8 mouse cellular contexts compared by ENCODE assay signal in genomic region chr9:55148854-55149498, GRCm38 (mm10). TPM values are rescaled to one million over a fixed set of nuclear protein-coding genes. Genes with fewer than 3 reads are reported as not detected.
DNase-seq lines count a peak whose midpoint lies in the region; ATAC-seq and TF ChIP-seq lines count a peak whose summit lies in the region.

Gene Ube2q2 (plus strand): TSS chr9:55148854.

- H3K79me3 ChIP-seq in C2C12 (ENCODE audit: low read depth) = peaks cover 32% of the 10 kb centered on the region

- H3K9ac ChIP-seq in embryonic facial prominence, embryonic 13.5 days = peak within 1 kb of the TSS; percentile 92
- H3K9ac ChIP-seq in heart, adult 2 months (ENCODE audit: low read depth, low read length) = peak within 1 kb of the TSS; percentile 93
- peak within 1 kb of the TSS; percentile 81 for H3K9ac ChIP-seq in liver, embryonic 16.5 days (ENCODE audit: low read depth, low read length)
- H3K9ac ChIP-seq in neural tube, embryonic 13.5 days = peak within 1 kb of the TSS; percentile 98

- peak within 1 kb of the TSS; percentile 84 for H3K27ac ChIP-seq in embryonic facial prominence, embryonic 13.5 days
- H3K27ac ChIP-seq in heart, adult 2 months = peak within 1 kb of the TSS; percentile 64
- peak within 1 kb of the TSS; percentile 74 for H3K27ac ChIP-seq in liver, embryonic 16.5 days (ENCODE audit: low read length)
- H3K27ac ChIP-seq in neural tube, embryonic 13.5 days (replicated peaks) = peak within 1 kb of the TSS; percentile 89

- H3K36me3 ChIP-seq in C2C12 (ENCODE audit: control insufficient read depth, insufficient read depth) = peaks cover 4% of the 10 kb centered on the region
- H3K36me3 ChIP-seq in embryonic facial prominence, embryonic 13.5 days = no peaks in the 10 kb centered on the region
- H3K36me3 ChIP-seq in heart, adult 2 months (ENCODE audit: control insufficient read depth, insufficient read depth, low read length) = peaks cover 6% of the 10 kb centered on the region; the same call in 1 of the 2 replicates
- no peaks in the 10 kb centered on the region for H3K36me3 ChIP-seq in liver, embryonic 16.5 days (ENCODE audit: control insufficient read depth, insufficient read depth)
- H3K36me3 ChIP-seq in neural tube, embryonic 13.5 days = 0 out of 2 replicates have a peak, but pooled peaks cover 3% of the 10 kb centered on the region

- TF ChIP-seq EP300 in heart, adult 2 months (IDR thresholded peaks at IDR 0.05; ENCODE audit: insufficient read depth, low read depth, low read length) = no peak

- DNase-seq in adrenal gland, postnatal 36 days = peak; percentile 86 to 90
- peak; percentile 82 to 86 for DNase-seq in heart, adult 2 months
- DNase-seq in kidney, postnatal 14 days = peak; percentile 84
- DNase-seq in testis, postnatal 14 days (ENCODE audit: low spot score) = peak; percentile 83

- peak within 1 kb of the TSS; percentile 80 for H3ac ChIP-seq in C2C12 (ENCODE audit: control insufficient read depth, insufficient read length, low read depth)

- ATAC-seq in embryonic facial prominence, embryonic 13.5 days (ENCODE audit: insufficient number of reproducible peaks, insufficient read depth, low FRiP score, low TSS enrichment, low read depth) = peak; percentile 72
- ATAC-seq in liver, embryonic 16.5 days (ENCODE audit: low read depth) = peak; percentile 77
- peak; percentile 83 for ATAC-seq in neural tube, embryonic 13.5 days (ENCODE audit: low read depth)

- intact Hi-C loops in heart, adult 2 months (cut with DNase I) = no loop called here

- peak within 1 kb of the TSS; percentile 85 for H3K4me2 ChIP-seq in embryonic facial prominence, embryonic 13.5 days
- H3K4me2 ChIP-seq in liver, embryonic 16.5 days (ENCODE audit: low read depth, low read length) = peak within 1 kb of the TSS; percentile 96
- H3K4me2 ChIP-seq in neural tube, embryonic 13.5 days = peak within 1 kb of the TSS; percentile 90

- no peaks in the 10 kb centered on the region for H3K9me3 ChIP-seq in embryonic facial prominence, embryonic 13.5 days
- no peaks in the 10 kb centered on the region for H3K9me3 ChIP-seq in liver, embryonic 16.5 days (replicated peaks; ENCODE audit: control insufficient read depth, low read length)
- H3K9me3 ChIP-seq in neural tube, embryonic 13.5 days = no peaks in the 10 kb centered on the region

- peak within 1 kb of the TSS; percentile 80 for H3K4me3 ChIP-seq in C2C12 (ENCODE audit: insufficient read depth, poor library complexity, severe bottlenecking)
- peak within 1 kb of the TSS; percentile 95 for H3K4me3 ChIP-seq in embryonic facial prominence, embryonic 13.5 days
- H3K4me3 ChIP-seq in heart, adult 2 months = peak within 1 kb of the TSS; percentile 80
- peak within 1 kb of the TSS; percentile 88 for H3K4me3 ChIP-seq in liver, embryonic 16.5 days (ENCODE audit: low read depth, low read length)
- peak within 1 kb of the TSS; percentile 95 for H3K4me3 ChIP-seq in neural tube, embryonic 13.5 days

- TF ChIP-seq POLR2A in heart, adult 2 months (IDR thresholded peaks at IDR 0.05; ENCODE audit: insufficient read depth, low read depth, low read length) = peak; percentile 30; the same call in 1 of the 2 replicates

- under 1% methylated on average over 75 of the region's 81 CpGs for WGBS in embryonic facial prominence, embryonic 13.5 days
- WGBS in heart, adult 2 months = 2% methylated on average over 72 of the region's 81 CpGs
- WGBS in liver, embryonic 16.5 days (ENCODE audit: insufficient replicate concordance) = 2% methylated on average over 54 of the region's 81 CpGs
- WGBS in neural tube, embryonic 13.5 days = 1% methylated on average over 67 of the region's 81 CpGs

- H3K79me2 ChIP-seq in C2C12 (ENCODE audit: control insufficient read depth, insufficient read depth) = peaks cover 42% of the 10 kb centered on the region
- H3K79me2 ChIP-seq in heart, adult 2 months (replicated peaks; ENCODE audit: control insufficient read depth, insufficient read depth, low read length) = peaks cover 3% of the 10 kb centered on the region; the same call in 1 of the 2 replicates

- no peaks in the 10 kb centered on the region for H3K27me3 ChIP-seq in C2C12 (ENCODE audit: control insufficient read depth, insufficient read depth, insufficient read length)
- H3K27me3 ChIP-seq in embryonic facial prominence, embryonic 13.5 days = peaks cover 4% of the 10 kb centered on the region; the same call in 1 of the 2 replicates
- H3K27me3 ChIP-seq in heart, adult 2 months (ENCODE audit: control insufficient read depth, insufficient read depth, low read length) = no peaks in the 10 kb centered on the region
- H3K27me3 ChIP-seq in liver, embryonic 16.5 days (ENCODE audit: control insufficient read depth, insufficient read depth, low read depth, low read length) = no peaks in the 10 kb centered on the region
- H3K27me3 ChIP-seq in neural tube, embryonic 13.5 days = no peaks in the 10 kb centered on the region

- TF ChIP-seq CTCF in C2C12 (IDR thresholded peaks at IDR 0.05; ENCODE audit: control insufficient read depth, insufficient read depth, insufficient read length) = no peak
- TF ChIP-seq CTCF in heart, adult 2 months (IDR thresholded peaks at IDR 0.05) = peak; percentile 26; the same call in 1 of the 2 replicates

- peaks cover 18% of the 10 kb centered on the region for H3K4me1 ChIP-seq in embryonic facial prominence, embryonic 13.5 days
- peaks cover 1% of the 10 kb centered on the region; the same call in 1 of the 2 replicates for H3K4me1 ChIP-seq in heart, adult 2 months (ENCODE audit: control insufficient read depth, insufficient read depth, low read length)
- H3K4me1 ChIP-seq in liver, embryonic 16.5 days (ENCODE audit: control insufficient read depth, low read depth, low read length) = peaks cover 22% of the 10 kb centered on the region
- peaks cover 34% of the 10 kb centered on the region for H3K4me1 ChIP-seq in neural tube, embryonic 13.5 days (replicated peaks)

TF ChIP-seq in C2C12, 6 proteins besides CTCF, POLR2A, EP300 and RAD21:
- TF ChIP-seq FOSL1 (IDR thresholded peaks at IDR 0.05; ENCODE audit: insufficient read depth, low read length, poor library complexity, severe bottlenecking) = no peak
- TF ChIP-seq MAX (IDR thresholded peaks at IDR 0.05) = no peak
- no peak for TF ChIP-seq MYOD1 (IDR thresholded peaks at IDR 0.05; ENCODE audit: control insufficient read depth, insufficient read length, low read depth)
- no peak for TF ChIP-seq MYOG (IDR thresholded peaks at IDR 0.05; ENCODE audit: control insufficient read depth, extremely low read depth, insufficient read length)
- no peak for TF ChIP-seq CEBPB (IDR thresholded peaks at IDR 0.05; ENCODE audit: low read depth)
- TF ChIP-seq USF1 (IDR thresholded peaks at IDR 0.05; ENCODE audit: low read depth) = no peak

RNA-seq across cellular contexts. Expression of gene Ube2q2, which starts in this region (rescaled TPM):
- 6.3 TPM for polyA plus RNA-seq in C2C12 (2012; fragmentation: generic; extraction: Trizol)
- total RNA-seq in adrenal gland, postnatal 36 days (2021) = 10 to 100 TPM; 48.2 to 55.3 TPM
- 35.9 and 37.3 TPM in 2 replicates for polyA plus RNA-seq in embryonic facial prominence, embryonic 13.5 days (2015; fragmentation: Nextera tagmentation; extraction: Ambion mirVana)
- 10 to 100 TPM; 25.3 to 29.5 TPM for total RNA-seq in heart, adult 2 months (2021)
- polyA plus RNA-seq in heart, adult 2 months (2012; rRNA removed) = 7.8 and 12.5 TPM in 2 replicates
- polyA plus RNA-seq in liver, embryonic 16.5 days (2015; fragmentation: Nextera tagmentation; extraction: Ambion mirVana) = 5.0 and 6.0 TPM in 2 replicates
- polyA plus RNA-seq in neural tube, embryonic 13.5 days (2015; fragmentation: Nextera tagmentation; extraction: Ambion mirVana) = 48.0 and 48.4 TPM in 2 replicates

Comparison
In these comparisons a context has a peak if more than half of its experiments do, and no peak if none do; other contexts are left out.
1. Peak in every context shown above with its lines: DNase-seq, ATAC-seq, H3K4me3 ChIP-seq and H3K27ac ChIP-seq.